Mouse (Mus musculus): ENCODE results near the gene Ccsap. TPM values are rescaled to one million over a fixed set of nuclear protein-coding genes. Genes with fewer than 3 reads are reported as not detected.
"Not testable (repeated sequence)": the region's sequence is repeated elsewhere in the genome, so short reads cannot be mapped to it uniquely, and the experiment has no call there.

Gene Ccsap
- polyA plus RNA-seq, 1 experiment, result 2.3 TPM

DNA sequence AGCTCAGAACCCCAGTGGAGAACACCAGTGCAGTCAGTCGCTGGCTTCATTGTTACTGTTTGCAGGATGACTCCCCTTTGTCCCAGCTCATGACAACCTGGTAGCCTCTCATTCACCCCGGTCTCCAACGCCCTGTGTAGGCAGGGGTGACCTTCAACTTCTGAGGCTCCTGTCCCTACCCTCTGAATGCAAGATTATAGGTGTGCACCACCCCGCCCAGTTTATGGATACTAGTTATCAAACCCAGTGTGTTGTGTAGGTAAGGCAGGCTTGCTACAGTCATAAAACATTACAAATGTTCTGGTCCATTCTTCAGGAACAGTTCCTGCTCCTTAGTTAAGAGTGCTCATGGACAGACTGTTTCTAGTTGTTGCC is 46.1 kb downstream of the Ccsap start:
- Histone ChIP-seq H3ac (ENCODE audit: control insufficient read depth, insufficient read length) (no peak overlapping the region), H3K4me3 (no peak overlapping the region), H3K4me2 (ENCODE audit: low read depth) (no peak overlapping the region), H3K27me3 (ENCODE audit: control insufficient read depth, insufficient read depth, insufficient read length) (no peaks in the 10 kb centered on the region), H3K79me2 (ENCODE audit: control insufficient read depth, insufficient read depth) (peaks cover 5% of the 10 kb centered on the region), H3K36me3 (ENCODE audit: control insufficient read depth, insufficient read depth) (no peaks in the 10 kb centered on the region)
- no peak for TF ChIP-seq TCF12 (IDR thresholded peaks at IDR 0.05; ENCODE audit: insufficient read depth, poor library complexity, severe bottlenecking)
- no peak for TF ChIP-seq MAX (IDR thresholded peaks at IDR 0.05; ENCODE audit: low read depth)
- no peak for TF ChIP-seq MYOD1 (IDR thresholded peaks at IDR 0.05; ENCODE audit: control insufficient read depth in 1 of 3, insufficient read length in 2 of 3, low read depth in 2 of 3)
- no peak for TF ChIP-seq E2F4 (IDR thresholded peaks at IDR 0.05; ENCODE audit: insufficient read depth)
- no peak for TF ChIP-seq REST (IDR thresholded peaks at IDR 0.05; ENCODE audit: insufficient read depth, insufficient read length)
- no peak for TF ChIP-seq SRF (IDR thresholded peaks at IDR 0.05; ENCODE audit: control insufficient read depth, insufficient read length, low read depth)
- no peak for TF ChIP-seq POLR2A (IDR thresholded peaks at IDR 0.05; ENCODE audit: insufficient read length, low read depth)
- TF ChIP-seq TCF3 (IDR thresholded peaks at IDR 0.05; ENCODE audit: insufficient read length, low read depth), result no peak
- no peak for TF ChIP-seq USF1 (IDR thresholded peaks at IDR 0.05; ENCODE audit: low read depth)
- TF ChIP-seq CEBPB (IDR thresholded peaks at IDR 0.05; ENCODE audit: insufficient read depth, poor library complexity, severe bottlenecking), result no peak
- no peak for TF ChIP-seq POLR2AphosphoS2 (IDR thresholded peaks at IDR 0.05; ENCODE audit: insufficient read length, low read depth)

DNA sequence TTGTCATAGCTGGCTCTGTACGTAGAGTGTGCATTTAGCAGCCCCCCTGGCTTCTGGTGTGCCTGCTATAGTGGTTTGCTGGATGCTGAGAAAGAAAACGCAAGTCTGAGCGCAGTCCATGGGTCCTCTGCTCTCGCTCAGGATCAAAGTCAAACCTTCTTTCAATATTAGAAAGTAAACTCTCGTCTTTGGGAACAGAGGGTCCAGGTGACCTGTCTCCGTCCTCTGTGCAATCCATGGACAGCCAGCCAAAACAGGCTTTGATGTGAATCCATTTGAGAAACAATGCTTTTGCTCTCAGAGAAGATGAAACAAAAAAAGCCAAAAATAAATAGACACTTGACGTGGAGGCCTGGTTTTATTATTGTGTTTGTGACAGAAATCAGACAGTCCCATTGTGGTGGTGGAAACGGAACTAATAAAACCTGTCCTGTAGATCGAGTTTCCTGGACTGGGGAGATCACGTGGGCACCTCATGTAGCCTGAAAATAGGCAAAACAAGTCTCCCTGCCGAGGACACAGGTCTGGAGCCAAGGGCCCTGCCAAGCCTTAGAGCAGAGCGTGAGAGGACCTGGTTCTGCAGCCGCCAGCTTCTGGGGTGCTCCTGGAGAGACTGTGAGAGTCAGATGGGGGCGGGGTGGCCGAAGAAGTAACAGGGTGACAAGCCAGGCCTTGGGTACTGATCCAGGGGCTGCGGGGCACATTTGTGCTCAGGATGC is 46.7 kb downstream of the Ccsap start:
- TF ChIP-seq MAX (IDR thresholded peaks at IDR 0.05; ENCODE audit: low read depth), result no peak
- TF ChIP-seq MYOG (IDR thresholded peaks at IDR 0.05; ENCODE audit: control insufficient read depth in 1 of 3, insufficient read depth in 1 of 3, insufficient read length in 2 of 3, low read depth in 2 of 3), result no peak
- no peak for TF ChIP-seq E2F4 (IDR thresholded peaks at IDR 0.05; ENCODE audit: insufficient read depth)
- no peak for TF ChIP-seq TCF12 (IDR thresholded peaks at IDR 0.05; ENCODE audit: insufficient read depth, poor library complexity, severe bottlenecking)
- TF ChIP-seq USF1 (IDR thresholded peaks at IDR 0.05; ENCODE audit: low read depth), result no peak
- no peak for TF ChIP-seq MYOD1 (IDR thresholded peaks at IDR 0.05; ENCODE audit: control insufficient read depth in 1 of 3, insufficient read length in 2 of 3, low read depth in 2 of 3)
- TF ChIP-seq SRF (IDR thresholded peaks at IDR 0.05; ENCODE audit: control insufficient read depth, insufficient read length, low read depth), result no peak
- TF ChIP-seq POLR2AphosphoS2 (IDR thresholded peaks at IDR 0.05; ENCODE audit: insufficient read length, low read depth), result no peak
- TF ChIP-seq CEBPB (IDR thresholded peaks at IDR 0.05; ENCODE audit: insufficient read depth, poor library complexity, severe bottlenecking), result no peak
- no peak overlapping the region for H3K4me3 ChIP-seq
- peaks cover 9% of the 10 kb centered on the region for H3K79me2 ChIP-seq (ENCODE audit: control insufficient read depth, insufficient read depth)
- no peaks in the 10 kb centered on the region for H3K27me3 ChIP-seq (ENCODE audit: control insufficient read depth, insufficient read depth, insufficient read length)
- H3ac ChIP-seq (ENCODE audit: control insufficient read depth, insufficient read length), result no peak overlapping the region
- H3K36me3 ChIP-seq (ENCODE audit: control insufficient read depth, insufficient read depth), result no peaks in the 10 kb centered on the region
- H3K4me2 ChIP-seq (ENCODE audit: low read depth), result no peak overlapping the region

DNA sequence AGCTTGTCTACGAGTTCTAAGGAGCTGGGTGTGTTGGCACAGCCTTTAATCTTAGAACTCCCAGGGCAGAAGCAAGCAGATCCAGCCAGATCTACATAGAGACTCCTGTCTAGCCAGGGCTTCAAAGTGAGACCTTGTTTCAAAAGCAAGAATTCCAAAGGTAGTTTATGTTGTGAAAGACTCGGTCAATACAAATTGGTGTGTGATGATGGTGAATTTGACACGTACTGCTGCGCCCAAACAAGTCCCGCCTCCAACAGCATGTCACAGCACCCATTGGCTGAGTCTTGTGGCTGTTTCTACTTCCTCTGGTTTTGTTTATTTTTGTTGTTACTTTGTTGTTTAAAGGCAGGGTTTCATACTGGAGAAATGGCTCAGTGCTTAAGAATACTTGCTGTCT is 47.8 kb downstream of the Ccsap start:
- TF ChIP-seq CEBPB (IDR thresholded peaks at IDR 0.05; ENCODE audit: insufficient read depth, poor library complexity, severe bottlenecking) (no peak), MYOD1 (IDR thresholded peaks at IDR 0.05; ENCODE audit: control insufficient read depth in 1 of 3, insufficient read length in 2 of 3, low read depth in 2 of 3) (no peak), USF1 (IDR thresholded peaks at IDR 0.05; ENCODE audit: low read depth) (no peak), POLR2AphosphoS2 (IDR thresholded peaks at IDR 0.05; ENCODE audit: insufficient read length, low read depth) (no peak), POLR2A (IDR thresholded peaks at IDR 0.05; ENCODE audit: insufficient read length, low read depth) (no peak), TCF12 (IDR thresholded peaks at IDR 0.05; ENCODE audit: insufficient read depth, poor library complexity, severe bottlenecking) (no peak), REST (IDR thresholded peaks at IDR 0.05; ENCODE audit: insufficient read depth, insufficient read length) (no peak), E2F4 (IDR thresholded peaks at IDR 0.05; ENCODE audit: insufficient read depth) (no peak), TCF3 (IDR thresholded peaks at IDR 0.05; ENCODE audit: insufficient read length, low read depth) (no peak), MYOG (IDR thresholded peaks at IDR 0.05; ENCODE audit: control insufficient read depth in 1 of 3, insufficient read depth in 1 of 3, insufficient read length in 2 of 3, low read depth in 2 of 3) (no peak), MAX (IDR thresholded peaks at IDR 0.05; ENCODE audit: low read depth) (no peak), SRF (IDR thresholded peaks at IDR 0.05; ENCODE audit: control insufficient read depth, insufficient read length, low read depth) (no peak)
- H3K4me2 ChIP-seq (ENCODE audit: low read depth), result no peak overlapping the region
- H3K36me3 ChIP-seq (ENCODE audit: control insufficient read depth, insufficient read depth), result no peaks in the 10 kb centered on the region
- H3ac ChIP-seq (ENCODE audit: control insufficient read depth, insufficient read length), result no peak overlapping the region
- H3K4me3 ChIP-seq, result no peak overlapping the region
- no peaks in the 10 kb centered on the region for H3K27me3 ChIP-seq (ENCODE audit: control insufficient read depth, insufficient read depth, insufficient read length)
- H3K79me2 ChIP-seq (ENCODE audit: control insufficient read depth, insufficient read depth), result peaks cover 11% of the 10 kb centered on the region

DNA sequence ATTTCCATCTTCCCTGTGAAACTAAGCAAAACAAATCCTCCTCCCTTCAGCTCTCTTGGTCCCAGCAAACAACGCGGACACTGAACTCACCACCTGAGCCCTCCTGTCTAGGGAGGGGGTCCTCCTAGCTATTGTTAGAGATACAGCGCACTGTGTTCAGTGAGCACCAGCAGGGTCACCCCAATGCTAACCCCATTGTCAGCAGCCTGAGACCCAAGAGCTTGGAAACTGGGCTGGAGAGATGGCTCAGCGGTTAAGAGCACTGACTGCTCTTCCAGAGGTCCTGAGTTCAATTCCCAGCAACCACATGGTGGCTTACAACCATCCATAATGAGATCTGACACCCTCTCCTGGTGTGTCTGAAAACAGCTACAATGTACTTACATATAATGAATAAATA is 50.7 kb downstream of the Ccsap start:
- H3K27me3 ChIP-seq (ENCODE audit: control insufficient read depth, insufficient read depth, insufficient read length); H3K4me3 ChIP-seq; H3ac ChIP-seq (ENCODE audit: control insufficient read depth, insufficient read length); H3K4me2 ChIP-seq (ENCODE audit: low read depth); H3K36me3 ChIP-seq (ENCODE audit: control insufficient read depth, insufficient read depth): not testable (repeated sequence)
- peaks cover 20% of the 10 kb centered on the region for H3K79me2 ChIP-seq (ENCODE audit: control insufficient read depth, insufficient read depth)

DNA sequence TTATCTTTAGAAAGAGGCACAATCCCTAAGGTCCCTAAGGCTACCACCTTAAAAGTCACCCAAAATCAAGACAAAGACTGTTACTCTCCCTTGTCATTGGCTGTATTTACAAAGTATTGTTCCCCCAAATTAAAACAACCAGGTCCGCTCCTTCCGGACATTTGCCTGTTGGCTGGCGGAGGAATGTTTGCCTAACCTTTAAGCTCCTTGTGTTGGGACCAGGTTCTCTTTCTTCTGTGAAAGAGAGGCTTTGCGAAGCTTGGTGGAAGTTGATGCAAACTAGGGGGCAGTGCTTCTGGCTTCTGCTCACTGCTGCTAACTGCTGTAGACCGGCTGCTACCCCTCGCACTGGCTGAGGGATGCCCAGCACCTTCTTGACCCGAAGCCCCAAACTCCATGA is 51.3 kb downstream of the Ccsap start:
- TF ChIP-seq REST (IDR thresholded peaks at IDR 0.05; ENCODE audit: insufficient read depth, insufficient read length) (no peak), POLR2A (IDR thresholded peaks at IDR 0.05; ENCODE audit: insufficient read length, low read depth) (no peak), MYOG (IDR thresholded peaks at IDR 0.05; ENCODE audit: control insufficient read depth in 1 of 3, insufficient read depth in 1 of 3, insufficient read length in 2 of 3, low read depth in 2 of 3) (no peak), TCF12 (IDR thresholded peaks at IDR 0.05; ENCODE audit: insufficient read depth, poor library complexity, severe bottlenecking) (no peak), MAX (IDR thresholded peaks at IDR 0.05; ENCODE audit: low read depth) (no peak), POLR2AphosphoS2 (IDR thresholded peaks at IDR 0.05; ENCODE audit: insufficient read length, low read depth) (no peak), MYOD1 (IDR thresholded peaks at IDR 0.05; ENCODE audit: control insufficient read depth in 1 of 3, insufficient read length in 2 of 3, low read depth in 2 of 3) (no peak), CEBPB (IDR thresholded peaks at IDR 0.05; ENCODE audit: insufficient read depth, poor library complexity, severe bottlenecking) (no peak), SRF (IDR thresholded peaks at IDR 0.05; ENCODE audit: control insufficient read depth, insufficient read length, low read depth) (no peak)
- Histone ChIP-seq H3K79me2 (ENCODE audit: control insufficient read depth, insufficient read depth) (peaks cover 20% of the 10 kb centered on the region), H3K4me3 (no peak overlapping the region), H3ac (ENCODE audit: control insufficient read depth, insufficient read length) (no peak overlapping the region), H3K36me3 (ENCODE audit: control insufficient read depth, insufficient read depth) (no peaks in the 10 kb centered on the region), H3K27me3 (ENCODE audit: control insufficient read depth, insufficient read depth, insufficient read length) (no peaks in the 10 kb centered on the region), H3K4me2 (ENCODE audit: low read depth) (no peak overlapping the region)

Measured in myocyte (in vitro differentiated cells).